Mouse (Mus musculus): ENCODE results near the gene Mfsd1.

GRCm38 (mm10) chr3:67572918-67573317, 9.6 kb upstream of the Mfsd1 start:
- TF ChIP-seq ZNF384 (IDR thresholded peaks at IDR 0.05; ENCODE audit: low read depth, low read length), result no peak
- TF ChIP-seq HCFC1 (IDR thresholded peaks at IDR 0.05; ENCODE audit: borderline replicate concordance, insufficient read depth, low read length), result no peak
